Mouse (Mus musculus): ENCODE measurements at regions not wholly inside any gene's neighbourhood (a gene's known extent, or its start where the extent isn't known, plus 50 kb on each side); places are given as distances from the start of the nearest gene placed in this dataset.

DNA sequence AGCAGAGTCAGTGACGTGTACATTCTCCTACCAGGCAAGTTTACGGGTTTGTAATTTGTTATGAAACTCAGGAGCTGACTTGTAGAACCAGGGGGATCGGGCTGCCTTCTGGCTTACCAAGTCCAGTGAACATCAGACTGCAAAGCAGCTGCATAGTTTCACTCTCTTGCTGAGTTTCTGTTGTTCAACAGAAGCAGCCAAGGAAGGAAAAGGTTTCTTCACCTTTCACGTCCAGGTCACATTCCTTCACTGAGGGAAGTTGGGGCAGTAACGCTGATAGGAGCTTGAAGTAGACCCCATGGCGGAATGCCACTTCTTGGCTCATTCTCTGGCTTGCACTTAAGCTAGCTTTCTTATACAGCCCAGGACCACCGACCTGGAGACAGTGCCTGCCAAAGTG lies 77.3 kb upstream of the Spred1 start:
- Histone ChIP-seq H3K4me2 (replicated peaks) (no peak overlapping the region), H3K4me3 (replicated peaks) (no peak overlapping the region), H3K27ac (no peak overlapping the region), H3K9me3 (no peaks in the 10 kb centered on the region), H3K4me1 (replicated peaks) (peaks cover 6% of the 10 kb centered on the region), H3K36me3 (no peaks in the 10 kb centered on the region), H3K27me3 (peaks cover 3% of the 10 kb centered on the region; the same call in 1 of the 2 replicates), H3K9ac (replicated peaks) (no peak overlapping the region)
- 90% methylated on average over 7 of the region's 7 CpGs for WGBS
- no peak for ATAC-seq

DNA sequence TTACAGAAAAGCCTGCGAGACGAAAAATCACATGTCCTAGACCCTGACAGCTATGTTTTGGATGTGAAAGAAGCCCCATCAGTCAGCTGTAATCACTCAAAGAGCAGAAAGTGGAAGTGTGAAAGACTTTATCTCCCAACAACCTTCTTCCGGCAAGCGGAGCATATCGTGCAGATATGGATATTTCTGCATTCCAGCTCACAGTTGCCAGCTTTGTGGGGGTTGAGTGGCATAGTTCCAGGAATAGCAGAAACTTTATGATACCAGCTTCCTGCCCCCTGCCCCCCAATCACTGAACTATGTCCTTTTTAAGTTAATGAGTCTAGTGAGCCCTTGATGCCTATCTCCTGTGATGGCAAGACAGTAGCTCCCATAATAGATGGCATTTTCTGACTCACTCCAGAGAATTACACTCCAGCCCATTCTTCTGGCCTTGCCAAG lies 72.9 kb upstream of the Spred1 start:
- H3K27me3 ChIP-seq, result no peaks in the 10 kb centered on the region
- no peak overlapping the region for H3K9ac ChIP-seq (replicated peaks)
- ATAC-seq, result no peak
- H3K27ac ChIP-seq, result no peak overlapping the region
- H3K4me1 ChIP-seq (replicated peaks), result no peaks in the 10 kb centered on the region
- H3K36me3 ChIP-seq, result no peaks in the 10 kb centered on the region
- no peak overlapping the region for H3K4me3 ChIP-seq (replicated peaks)
- 95% methylated on average over 5 of the region's 5 CpGs for WGBS
- no peaks in the 10 kb centered on the region; the same call in 1 of the 2 replicates for H3K9me3 ChIP-seq
- H3K4me2 ChIP-seq (replicated peaks), result no peak overlapping the region

GRCm38 (mm10) chr2:117050061-117050460 lies 71.1 kb upstream of the Spred1 start:
- Histone ChIP-seq H3K27ac (no peak overlapping the region), H3K4me3 (replicated peaks) (no peak overlapping the region), H3K4me1 (replicated peaks) (no peaks in the 10 kb centered on the region), H3K4me2 (replicated peaks) (no peak overlapping the region), H3K9me3 (no peaks in the 10 kb centered on the region; the same call in 1 of the 2 replicates), H3K9ac (replicated peaks) (no peak overlapping the region), H3K36me3 (no peaks in the 10 kb centered on the region), H3K27me3 (no peaks in the 10 kb centered on the region)
- WGBS, result 78% methylated on average over 2 of the region's 2 CpGs
- ATAC-seq, result no peak

DNA sequence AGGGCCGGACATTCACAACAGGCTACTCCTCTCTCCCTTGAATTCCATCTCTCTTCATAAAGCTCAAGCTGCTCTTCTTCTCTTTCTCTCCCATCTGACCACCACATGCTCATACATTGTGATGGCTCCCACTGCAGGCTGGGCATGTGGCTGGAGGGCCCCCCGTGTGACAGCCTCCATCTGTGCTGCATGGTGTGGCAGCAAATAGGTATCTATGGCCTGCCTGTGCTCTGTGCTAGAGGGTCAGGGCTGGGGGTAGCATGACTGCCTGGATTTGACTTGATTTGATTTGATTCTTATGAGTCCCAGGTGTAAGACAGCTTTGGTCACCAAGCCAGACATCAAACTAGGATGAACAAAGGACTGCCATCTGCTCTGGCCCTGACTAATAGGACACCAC lies 57.0 kb upstream of the Spred1 start:
- Histone ChIP-seq H3K4me2 (replicated peaks) (no peak overlapping the region), H3K36me3 (no peaks in the 10 kb centered on the region), H3K9me3 (no peaks in the 10 kb centered on the region), H3K27me3 (no peaks in the 10 kb centered on the region), H3K27ac (no peak overlapping the region), H3K4me1 (replicated peaks) (no peaks in the 10 kb centered on the region), H3K4me3 (replicated peaks) (no peak overlapping the region), H3K9ac (replicated peaks) (no peak overlapping the region)
- ATAC-seq, result 0 out of 2 replicates have a peak, but pooled peaks have one; percentile 24
- WGBS, result 85% methylated on average over 2 of the region's 2 CpGs

- H3K9me3 ChIP-seq, result no peaks in the 10 kb centered on the region
- H3K4me2 ChIP-seq (replicated peaks), result no peak overlapping the region
- H3K4me1 ChIP-seq (replicated peaks), result no peaks in the 10 kb centered on the region
- no peak for ATAC-seq
- whole genome bisulfite sequencing, result 86% methylated on average over 6 of the region's 6 CpGs
- H3K27me3 ChIP-seq, result no peaks in the 10 kb centered on the region
- H3K27ac ChIP-seq, result no peak overlapping the region
- no peaks in the 10 kb centered on the region for H3K36me3 ChIP-seq
- no peak overlapping the region for H3K9ac ChIP-seq (replicated peaks)
- H3K4me3 ChIP-seq (replicated peaks), result no peak overlapping the region
Measured at GRCm38 (mm10) chr2:117070348-117070747, 50.8 kb upstream of the Spred1 start.

GRCm38 (mm10) chr2:117071098-117071497 lies 50.1 kb upstream of the Spred1 start:
- Histone ChIP-seq H3K36me3 (no peaks in the 10 kb centered on the region), H3K9me3 (no peaks in the 10 kb centered on the region), H3K4me2 (replicated peaks) (no peak overlapping the region), H3K9ac (replicated peaks) (no peak overlapping the region), H3K27ac (no peak overlapping the region), H3K27me3 (no peaks in the 10 kb centered on the region), H3K4me3 (replicated peaks) (no peak overlapping the region), H3K4me1 (replicated peaks) (no peaks in the 10 kb centered on the region)
- ATAC-seq, result no peak

All from midbrain, embryonic 13.5 days (tissue).